Mouse (Mus musculus): ENCODE measurements around the gene Gm42742.

DNA sequence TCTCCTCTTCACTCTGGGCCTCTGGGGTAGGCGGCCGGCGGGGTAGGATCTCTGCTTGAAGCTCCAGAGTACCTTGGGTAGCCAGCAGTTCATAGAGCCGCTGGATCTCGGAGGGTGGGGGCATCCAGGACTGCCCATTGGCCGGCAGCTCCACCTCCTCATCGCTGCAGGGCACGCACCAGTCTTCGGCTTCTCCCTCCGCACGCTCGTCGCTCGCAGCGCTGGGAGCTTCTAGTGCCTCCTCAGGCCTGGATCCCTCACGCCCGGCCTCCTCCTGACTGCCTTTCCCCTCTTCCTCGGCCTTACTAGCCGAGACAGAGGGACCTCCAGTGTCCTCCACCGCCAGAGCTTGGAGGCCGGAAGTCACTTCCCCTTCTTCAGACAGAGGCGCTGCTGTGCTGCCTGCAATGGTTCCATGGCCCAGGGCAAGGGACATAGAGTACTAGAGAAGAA lies 4.4 kb downstream of the Gm42742 start:
- TF ChIP-seq CTCF (IDR thresholded peaks at IDR 0.05; ENCODE audit: control insufficient read depth, insufficient read depth, low read length) (no peak), POLR2A (IDR thresholded peaks at IDR 0.05; ENCODE audit: borderline replicate concordance, control insufficient read depth, low read depth, low read length) (peak; percentile 82; the same call in 1 of the 2 replicates)
